Mouse (Mus musculus) E14TG2a.4 (cell line): ENCODE data around the gene Cdh12.

ENCODE experiments used
- H3K27me3 ChIP-seq: 2 replicates; pipeline ENCODE4 v1.6.1; 2014; ENCODE audit warnings: low read length, control low read depth; ENCODE audit not compliant: insufficient read depth
- H3K36me3 ChIP-seq: 2 replicates; pipeline ENCODE4 v1.6.1; 2014; ENCODE audit warnings: low read length, control low read depth; ENCODE audit not compliant: insufficient read depth
- H3K4me1 ChIP-seq: replicated peaks from 2 replicates; pipeline ENCODE4 v1.6.1; 2014; ENCODE audit warnings: low read depth, low read length, control low read depth
- H3K4me3 ChIP-seq: replicated peaks from 2 replicates; pipeline ENCODE4 v1.5.1; 2014; ENCODE audit warnings: mild to moderate bottlenecking, low read length
- H3K9me3 ChIP-seq: 2 replicates; pipeline ENCODE4 v1.6.1; 2014; ENCODE audit warnings: low read length, control low read depth
- CTCF ChIP-seq: conservative IDR thresholded peaks from 2 replicates; pipeline ENCODE4 v1.5.1; 2014; ENCODE audit warnings: low read length
- NANOG ChIP-seq: IDR thresholded peaks from 2 replicates; pipeline ENCODE4 v1.6.1; 2014; ENCODE audit warnings: borderline replicate concordance, low read length, mixed read lengths
- POU5F1 ChIP-seq: IDR thresholded peaks from 2 replicates; pipeline ENCODE4 v1.6.1; 2014; ENCODE audit warnings: low read length, borderline replicate concordance

The Cdh12 gene

DNA sequence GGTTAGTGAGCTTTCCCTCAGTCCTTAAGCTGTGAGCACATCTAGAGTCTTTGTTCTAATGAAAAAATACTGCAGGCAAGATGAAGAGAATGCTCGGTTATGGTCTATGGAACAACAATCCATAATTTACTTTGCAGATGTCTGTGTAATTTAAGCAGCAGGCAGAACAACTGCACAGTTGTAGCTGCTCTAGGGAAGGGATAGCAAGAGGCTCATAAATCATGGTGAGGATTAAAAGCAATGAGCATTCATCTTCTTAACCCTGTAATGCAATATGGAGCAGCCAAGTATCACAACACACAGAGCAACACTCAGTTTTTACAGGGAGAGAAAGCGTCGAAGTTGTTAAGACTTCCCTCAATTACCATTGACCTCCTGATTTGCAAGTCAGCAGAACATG, 387.9 kb downstream of the Cdh12 start:
- Histone ChIP-seq H3K9me3 (no peaks in the 10 kb centered on the region), H3K4me1 (no peaks in the 10 kb centered on the region), H3K27me3 (no peaks in the 10 kb centered on the region), H3K4me3 (no peak overlapping the region), H3K36me3 (no peaks in the 10 kb centered on the region)
- TF ChIP-seq CTCF (no peak), NANOG (no peak), POU5F1 (no peak)

GRCm38 (mm10) chr15:20841479-20841878, 392.4 kb downstream of the Cdh12 start:
- TF ChIP-seq POU5F1 (no peak), CTCF (no peak)
- Histone ChIP-seq H3K36me3 (no peaks in the 10 kb centered on the region), H3K4me3 (no peak overlapping the region), H3K4me1 (no peaks in the 10 kb centered on the region), H3K27me3 (no peaks in the 10 kb centered on the region), H3K9me3 (no peaks in the 10 kb centered on the region)

GRCm38 (mm10) chr15:20863076-20863475, 414.0 kb downstream of the Cdh12 start:
- Histone ChIP-seq H3K36me3 (no peaks in the 10 kb centered on the region), H3K9me3 (no peaks in the 10 kb centered on the region), H3K4me3 (no peak overlapping the region), H3K27me3 (no peaks in the 10 kb centered on the region), H3K4me1 (no peaks in the 10 kb centered on the region)
- TF ChIP-seq CTCF (no peak), NANOG (no peak), POU5F1 (no peak)

- TF ChIP-seq POU5F1, result no peak
- TF ChIP-seq CTCF, result no peak
- TF ChIP-seq NANOG, result no peak
- H3K9me3 ChIP-seq, result no peaks in the 10 kb centered on the region
- no peaks in the 10 kb centered on the region for H3K4me1 ChIP-seq
- H3K4me3 ChIP-seq, result no peak overlapping the region
- no peaks in the 10 kb centered on the region for H3K27me3 ChIP-seq
- H3K36me3 ChIP-seq, result no peaks in the 10 kb centered on the region
These were observed 423.5 kb downstream of the Cdh12 start for GRCm38 (mm10) chr15:20872518-20872917.

- no peaks in the 10 kb centered on the region for H3K4me1 ChIP-seq
These were observed 427.9 kb downstream of the Cdh12 start for GRCm38 (mm10) chr15:20876993-20877392.

DNA sequence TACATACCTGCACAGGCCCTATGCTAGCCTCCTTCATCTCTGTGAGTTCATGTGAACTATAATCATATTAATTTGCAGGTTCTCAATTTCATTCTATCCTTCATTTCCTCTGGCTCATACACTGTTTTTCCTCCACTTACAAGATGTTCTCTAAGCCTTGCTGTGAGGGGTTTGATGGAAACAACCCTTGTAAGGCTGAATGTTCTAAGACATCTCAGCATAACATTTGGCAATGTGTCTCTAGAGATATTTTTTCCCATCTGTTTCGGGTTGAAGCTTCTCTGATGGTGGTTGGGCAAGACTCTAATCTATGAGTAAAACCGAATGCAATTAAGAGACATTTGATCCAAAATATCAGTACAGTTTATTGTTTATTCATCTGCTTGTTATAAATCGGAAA, 444.4 kb downstream of the Cdh12 start:
- no peak for TF ChIP-seq CTCF
- TF ChIP-seq NANOG, result no peak
- TF ChIP-seq POU5F1, result no peak
- no peak overlapping the region for H3K4me3 ChIP-seq
- no peaks in the 10 kb centered on the region for H3K36me3 ChIP-seq
- H3K27me3 ChIP-seq, result no peaks in the 10 kb centered on the region
- H3K4me1 ChIP-seq, result no peaks in the 10 kb centered on the region
- H3K9me3 ChIP-seq, result no peaks in the 10 kb centered on the region

More at GRCm38 (mm10) chr15:20876993-20877392, 427.9 kb downstream of the Cdh12 start:
- Histone ChIP-seq H3K9me3 (no peaks in the 10 kb centered on the region), H3K36me3 (no peaks in the 10 kb centered on the region), H3K4me3 (no peak overlapping the region), H3K27me3 (no peaks in the 10 kb centered on the region)
- TF ChIP-seq NANOG (no peak), POU5F1 (no peak), CTCF (no peak)

- H3K36me3 ChIP-seq, result no peaks in the 10 kb centered on the region
- TF ChIP-seq CTCF (no peak), NANOG (no peak), POU5F1 (no peak)
- no peak overlapping the region for H3K4me3 ChIP-seq
- no peaks in the 10 kb centered on the region for H3K4me1 ChIP-seq
- H3K27me3 ChIP-seq, result no peaks in the 10 kb centered on the region
- H3K9me3 ChIP-seq, result no peaks in the 10 kb centered on the region
These were observed 453.5 kb downstream of the Cdh12 start for GRCm38 (mm10) chr15:20902568-20902967.

- H3K4me1 ChIP-seq, result no peaks in the 10 kb centered on the region
- no peaks in the 10 kb centered on the region for H3K27me3 ChIP-seq
- no peaks in the 10 kb centered on the region for H3K36me3 ChIP-seq
- TF ChIP-seq NANOG, result no peak
- no peak for TF ChIP-seq CTCF
- TF ChIP-seq POU5F1, result no peak
- no peaks in the 10 kb centered on the region for H3K9me3 ChIP-seq
- no peak overlapping the region for H3K4me3 ChIP-seq
These were observed 479.2 kb downstream of the Cdh12 start for GRCm38 (mm10) chr15:20928221-20928620.

GRCm38 (mm10) chr15:20944000-20944399, 494.9 kb downstream of the Cdh12 start:
- Histone ChIP-seq H3K36me3 (no peaks in the 10 kb centered on the region), H3K9me3 (no peaks in the 10 kb centered on the region), H3K4me3 (no peak overlapping the region), H3K27me3 (no peaks in the 10 kb centered on the region), H3K4me1 (no peaks in the 10 kb centered on the region)
- TF ChIP-seq NANOG, result no peak
- TF ChIP-seq POU5F1, result no peak
- TF ChIP-seq CTCF, result no peak
